Mouse (Mus musculus) cerebellum, postnatal 25 days (tissue): ENCODE data around the gene Creb1.
"Not testable (repeated sequence)": the region's sequence is repeated elsewhere in the genome, so short reads cannot be mapped to it uniquely, and the experiment has no call there.

Source experiments
- DNase-seq, 2 experiments: peaks; one replicate each; pipeline ENCODE4 v3.0.0; 2021; ENCODE audit warnings: mixed read lengths in 2 of 2

Creb1 gene

DNA sequence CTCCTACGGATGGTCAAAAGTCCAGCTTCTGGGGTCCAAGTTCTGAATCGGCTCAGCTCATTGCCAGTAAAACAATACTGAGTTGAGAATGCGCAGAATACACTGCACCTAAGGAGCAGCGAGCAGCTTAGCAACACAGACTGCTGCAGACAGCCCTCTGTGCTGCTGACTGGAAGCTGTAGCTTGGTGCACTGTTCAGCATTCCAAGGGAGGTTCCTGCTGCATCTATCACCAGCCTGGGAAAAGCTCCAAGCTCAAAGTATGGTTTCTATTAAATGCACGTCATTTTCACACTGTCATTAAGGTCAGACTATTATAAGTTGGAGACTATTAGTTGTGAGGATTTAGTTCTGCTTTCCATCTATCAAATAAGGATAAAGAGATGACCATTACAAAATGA lies 88.7 kb downstream of the Creb1 start:
- no peak for DNase-seq

GRCm38 (mm10) chr1:64623558-64624435 lies 91.4 kb downstream of the Creb1 start:
- no peak for DNase-seq

DNA sequence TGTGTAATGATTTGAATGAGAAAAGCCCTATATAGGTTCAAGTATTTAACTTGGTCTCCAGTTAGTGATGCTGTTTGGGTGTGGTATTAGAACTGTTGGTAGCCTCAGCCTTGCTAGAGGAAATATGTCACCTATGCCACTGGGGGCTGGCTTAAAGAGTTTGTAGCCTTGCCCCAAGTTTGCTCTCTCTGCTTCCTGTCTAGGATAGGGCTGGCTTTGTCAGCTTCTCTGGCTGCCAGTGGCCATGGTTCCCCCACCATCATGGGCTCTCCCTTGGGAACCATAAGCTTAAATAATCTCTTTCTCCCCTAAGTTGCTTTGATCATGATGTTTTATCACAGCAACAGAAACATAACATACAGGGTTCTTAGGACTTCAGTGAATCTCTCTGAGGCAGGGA lies 92.8 kb downstream of the Creb1 start:
- no peak for DNase-seq

DNA sequence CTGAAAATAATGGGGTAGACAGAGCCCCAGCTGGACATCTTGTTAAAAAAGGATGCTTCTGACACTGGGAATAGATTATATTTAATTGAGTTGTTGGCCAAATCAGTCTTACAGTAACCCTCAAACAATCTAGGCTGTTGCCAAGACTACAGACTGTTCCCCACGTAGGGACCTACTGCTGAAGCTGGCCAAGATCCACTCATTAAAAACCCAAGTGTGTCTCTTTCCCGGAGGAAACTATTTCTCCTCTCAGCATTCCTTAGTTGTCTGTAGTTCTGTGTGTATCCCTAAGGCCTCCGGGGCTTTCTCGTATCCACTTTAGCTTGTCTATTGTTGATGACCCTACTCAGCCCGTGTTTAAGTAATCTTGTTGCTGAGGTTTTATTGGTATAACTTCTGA lies 99.1 kb downstream of the Creb1 start:
- DNase-seq = no peak

DNA sequence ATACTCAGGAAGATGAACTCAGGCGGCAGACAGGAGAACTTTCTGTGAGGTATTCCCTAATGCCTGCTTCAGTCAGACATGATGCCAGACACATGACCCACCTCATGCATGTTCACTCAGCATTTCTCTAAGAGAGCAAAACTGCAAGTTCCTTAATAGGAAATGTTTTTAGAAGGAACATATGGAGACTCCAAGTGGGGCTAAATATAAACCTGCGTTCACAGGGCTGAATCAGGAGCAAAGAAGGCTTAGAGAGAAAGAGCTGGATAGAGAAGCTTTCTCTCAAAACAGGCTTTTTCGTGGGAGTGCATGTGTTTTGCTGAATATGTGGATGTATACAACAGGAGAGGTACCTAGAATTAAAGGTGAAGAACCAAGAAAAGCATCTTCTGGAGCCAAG lies 100.8 kb downstream of the Creb1 start:
- no peak for DNase-seq

GRCm38 (mm10) chr1:64635624-64636023 lies 103.2 kb downstream of the Creb1 start:
- DNase-seq = no peak

- no peak for DNase-seq
Observed at GRCm38 (mm10) chr1:64639279-64639678, 106.8 kb downstream of the Creb1 start.

- no peak for DNase-seq
Observed at GRCm38 (mm10) chr1:64641069-64641468, 108.6 kb downstream of the Creb1 start.

DNA sequence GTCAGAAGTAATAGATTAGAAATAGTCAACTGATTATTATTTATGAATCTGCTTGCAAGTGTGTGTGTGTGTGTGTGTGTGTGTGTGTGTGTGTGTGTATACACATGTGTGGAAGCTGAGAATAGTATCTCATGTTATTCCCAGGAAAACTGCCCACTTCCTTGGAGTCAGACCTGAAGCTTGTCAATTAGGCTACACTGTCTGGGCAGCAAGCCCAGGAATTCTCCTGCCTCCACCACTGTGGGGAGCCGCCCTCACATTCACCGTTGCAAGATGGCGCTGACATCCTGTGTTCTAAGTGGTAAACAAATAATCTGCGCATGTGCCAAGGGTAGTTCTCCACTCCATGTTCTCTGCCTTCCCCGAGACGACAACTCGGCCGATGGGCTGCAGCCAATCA lies 110.1 kb downstream of the Creb1 start:
- not testable (repeated sequence) for DNase-seq

DNA sequence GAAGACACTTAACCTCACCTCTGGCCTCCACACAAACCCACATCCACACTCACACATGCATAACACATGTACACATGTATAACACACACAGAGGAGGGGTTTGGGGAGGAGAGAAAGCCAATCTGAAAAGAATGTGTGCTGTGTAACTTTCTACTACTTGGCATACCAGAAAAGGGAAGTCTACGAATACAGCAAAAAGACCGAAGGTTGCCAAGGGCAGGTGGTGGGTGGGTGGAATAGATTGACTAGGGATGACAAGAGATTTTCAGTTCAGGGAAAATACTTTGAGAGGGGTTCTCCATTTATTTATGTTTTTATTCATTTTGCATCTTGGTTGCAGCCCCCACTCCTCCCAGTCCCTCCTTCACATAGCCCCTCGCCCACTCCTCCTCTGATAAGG lies 112.1 kb downstream of the Creb1 start:
- DNase-seq = no peak

GRCm38 (mm10) chr1:64649362-64650124 lies 117.1 kb downstream of the Creb1 start:
- no peak for DNase-seq

DNA sequence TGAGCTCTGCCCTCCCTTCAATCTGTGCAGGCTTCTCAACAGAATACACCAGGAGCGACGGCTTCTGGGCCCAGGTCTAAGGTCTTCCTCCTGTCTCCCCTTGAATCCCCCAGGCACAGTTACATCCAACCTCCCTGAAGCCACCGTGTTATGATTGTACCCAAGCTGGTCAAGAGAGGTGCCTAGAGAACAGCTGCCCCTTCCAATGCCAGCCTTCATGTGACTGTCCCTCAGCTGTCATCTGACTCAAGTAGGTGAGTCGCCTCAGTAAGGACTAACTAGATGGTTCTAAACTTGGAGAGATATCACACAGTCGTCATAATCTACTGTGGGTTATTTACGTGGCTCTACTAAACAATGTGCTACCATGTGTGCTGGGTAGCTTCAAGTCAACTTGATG lies 121.3 kb downstream of the Creb1 start:
- no peak for DNase-seq
